Mouse (Mus musculus): ENCODE data around the gene Umodl1. TPM values are rescaled to one million over a fixed set of nuclear protein-coding genes. Genes with fewer than 3 reads are reported as not detected.

Umodl1 gene
- polyA plus RNA-seq (2012; rRNA removed): 0.04 and 0.05 TPM in 2 replicates

DNA sequence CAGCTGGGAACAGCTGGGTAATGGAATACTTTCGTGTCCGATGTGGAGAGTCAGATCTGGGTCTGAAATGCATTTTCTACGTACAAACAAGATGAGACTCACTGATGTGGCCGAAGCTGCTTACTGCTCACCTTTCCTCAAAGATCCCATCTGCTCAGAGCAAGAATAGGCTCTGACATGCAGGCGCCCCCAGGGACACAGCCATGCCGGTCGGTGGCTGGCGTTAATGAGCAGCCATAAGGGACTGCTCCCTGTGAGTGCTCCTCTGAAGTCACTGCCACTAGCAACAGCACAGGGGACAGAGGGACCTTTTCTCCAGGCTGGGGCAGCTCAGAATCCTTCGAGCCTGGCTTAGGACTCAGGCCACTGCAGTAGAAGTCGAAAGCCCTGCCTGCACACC is at the start of gene Umodl1:
Umodl1 (plus strand) TSS at position 301 of the 400 bp plus-strand sequence.

GRCm38 (mm10) chr17:31057151-31057890 is 102.9 kb downstream of the Umodl1 start, which contains the start of gene Abcg1:
Gene Abcg1 (plus strand): TSS chr17:31057675.

Other genes with a start within 250 kb of the Umodl1 start
- gene Glp1r, start 52.8 kb upstream of the Umodl1 start, polyA plus RNA-seq (2012; rRNA removed): 0.05 and 0.09 TPM in 2 replicates
- gene Abcg1, start 103.0 kb downstream of the Umodl1 start, polyA plus RNA-seq (2012; rRNA removed): 2.8 and 4.1 TPM in 2 replicates
- gene Tff3, start 175.0 kb downstream of the Umodl1 start, polyA plus RNA-seq (2012; rRNA removed): 0.16 and 2.0 TPM in 2 replicates
- gene Tff2, start 189.6 kb downstream of the Umodl1 start, polyA plus RNA-seq (2012; rRNA removed): 0.13 TPM in 1 of 2 replicates, not detected in the other
- gene Tff1, start 210.6 kb downstream of the Umodl1 start, polyA plus RNA-seq (2012; rRNA removed): not detected in 2 replicates
- 0.09 and 0.11 TPM in 2 replicates for gene Tmprss3, start 244.3 kb downstream of the Umodl1 start, polyA plus RNA-seq (2012; rRNA removed)

Measured in central nervous system, embryonic 11.5 days (tissue).